Mouse (Mus musculus): ENCODE measurements around the gene Krt14. TPM values are rescaled to one million over a fixed set of nuclear protein-coding genes. Genes with fewer than 3 reads are reported as not detected.

The Krt14 gene
- polyA plus RNA-seq, 1 experiment from 2014 or later: 3.9 TPM

DNA sequence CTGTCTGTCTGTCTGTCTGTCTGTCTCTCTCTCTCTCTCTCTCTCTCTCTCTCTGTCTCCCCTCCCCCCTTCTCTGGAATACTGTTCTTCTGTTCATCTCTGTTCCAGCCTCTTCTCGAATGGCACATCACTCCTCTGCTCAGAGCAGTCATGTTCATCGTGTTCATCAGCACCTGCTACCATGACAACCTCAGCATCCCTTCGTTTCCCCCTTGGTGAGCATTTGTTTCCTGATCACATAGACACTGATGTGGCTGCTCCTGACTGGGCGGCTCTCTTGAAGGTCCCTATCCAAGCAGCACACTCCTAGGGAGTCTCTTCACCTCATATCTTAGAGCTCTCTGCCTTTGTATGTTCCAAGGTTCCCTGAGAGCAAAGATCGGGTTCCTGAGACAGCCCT is 29.0 kb downstream of the Krt14 start:
- no peak overlapping the region for H3K27ac ChIP-seq (ENCODE audit: low read depth, low read length)
- no peak for ATAC-seq (ENCODE audit: low FRiP score)
- H3K4me1 ChIP-seq (replicated peaks; ENCODE audit: control insufficient read depth, insufficient read depth, low read length): no peaks in the 10 kb centered on the region
- H3K9me3 ChIP-seq (ENCODE audit: control insufficient read depth, low read length): no peaks in the 10 kb centered on the region
- 84% methylated on average over 5 of the region's 5 CpGs for WGBS
- H3K36me3 ChIP-seq (ENCODE audit: control insufficient read depth, insufficient read depth, low read length): no peaks in the 10 kb centered on the region
- no peak overlapping the region for H3K4me3 ChIP-seq (ENCODE audit: low read depth, low read length)
- H3K9ac ChIP-seq (ENCODE audit: low read depth, low read length): no peak overlapping the region
- no peaks in the 10 kb centered on the region for H3K27me3 ChIP-seq (ENCODE audit: control insufficient read depth, insufficient read depth, low read length)
- DNase-seq (ENCODE audit: low spot score): no peak
- H3K4me2 ChIP-seq (replicated peaks; ENCODE audit: low read depth, low read length): no peak overlapping the region

DNA sequence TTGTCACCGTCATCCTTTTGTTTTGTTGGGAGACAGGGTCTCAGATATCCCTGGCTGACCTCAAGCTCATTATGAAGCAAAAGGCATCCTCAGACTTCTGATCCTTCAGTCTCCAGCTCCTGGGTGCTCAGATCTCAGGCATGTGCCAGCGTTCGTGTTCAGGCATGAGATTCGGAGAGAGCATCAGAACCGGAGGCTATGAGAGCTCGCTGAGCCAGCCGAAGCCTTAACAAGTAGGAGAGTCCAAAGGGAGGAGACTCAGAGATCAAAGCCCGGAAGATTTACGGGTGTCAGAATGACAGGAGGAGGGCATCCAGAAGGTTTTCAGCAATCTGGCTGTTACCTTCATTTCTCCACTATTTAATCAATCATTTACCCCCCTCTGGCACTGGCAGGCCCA is 30.6 kb downstream of the Krt14 start:
- H3K27me3 ChIP-seq (ENCODE audit: control insufficient read depth, insufficient read depth, low read length): no peaks in the 10 kb centered on the region
- H3K9me3 ChIP-seq (ENCODE audit: control insufficient read depth, low read length): no peaks in the 10 kb centered on the region
- no peak overlapping the region for H3K4me2 ChIP-seq (replicated peaks; ENCODE audit: low read depth, low read length)
- H3K4me1 ChIP-seq (replicated peaks; ENCODE audit: control insufficient read depth, insufficient read depth, low read length): no peaks in the 10 kb centered on the region
- 75% methylated on average over 9 of the region's 9 CpGs for WGBS
- no peak overlapping the region for H3K27ac ChIP-seq (ENCODE audit: low read depth, low read length)
- H3K9ac ChIP-seq (ENCODE audit: low read depth, low read length): no peak overlapping the region
- H3K4me3 ChIP-seq (ENCODE audit: low read depth, low read length): no peak overlapping the region
- no peaks in the 10 kb centered on the region for H3K36me3 ChIP-seq (ENCODE audit: control insufficient read depth, insufficient read depth, low read length)
- no peak for DNase-seq (ENCODE audit: low spot score)
- no peak for ATAC-seq (ENCODE audit: low FRiP score)

DNA sequence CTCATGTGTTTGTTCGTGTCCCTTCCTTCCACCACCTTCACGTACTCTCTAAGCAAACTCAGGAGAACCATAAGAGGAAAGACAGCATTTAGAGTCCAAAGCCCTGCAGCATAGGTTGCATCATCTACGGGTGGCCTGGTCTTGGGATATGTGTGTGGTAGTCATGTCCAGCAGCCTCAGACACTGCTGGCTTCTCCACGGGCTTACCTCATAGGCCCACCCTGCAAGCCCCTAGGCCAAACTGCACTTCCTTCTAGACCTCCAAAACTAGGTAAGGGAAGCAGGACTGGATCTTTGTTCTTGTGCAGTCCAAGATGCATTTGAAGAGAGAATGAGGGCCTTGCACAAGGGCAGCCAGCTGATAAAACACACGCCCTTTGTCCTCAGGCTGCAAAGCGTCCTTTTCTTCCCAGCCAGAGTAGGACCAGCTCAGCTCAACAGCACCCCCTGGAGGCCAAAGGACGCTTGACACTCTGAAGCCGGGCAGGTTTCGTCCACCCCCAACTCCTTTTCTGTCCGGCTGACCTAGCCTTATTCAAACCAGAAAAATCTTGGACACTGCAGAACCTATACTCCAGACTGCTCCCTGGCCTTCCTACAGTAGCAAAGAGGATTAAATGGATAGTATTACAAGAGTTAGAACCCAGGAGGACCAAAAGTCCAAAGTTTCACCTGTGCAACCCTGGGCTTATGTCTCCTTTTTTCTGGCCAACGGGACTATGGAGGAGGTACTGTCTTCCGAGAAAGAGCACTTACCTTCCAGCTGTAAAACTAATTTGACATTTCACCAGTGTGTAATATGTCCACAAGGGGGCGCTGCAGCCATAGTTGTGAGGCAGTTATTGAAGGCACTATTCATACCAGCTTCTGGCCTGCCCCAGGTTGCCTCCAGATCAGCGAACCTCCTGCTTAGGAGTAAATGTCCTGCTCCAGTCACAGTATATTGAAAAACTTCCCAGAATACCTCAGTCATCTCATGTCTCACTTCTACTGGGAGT is 38.3 kb downstream of the Krt14 start:
- Histone ChIP-seq H3K36me3 (ENCODE audit: control insufficient read depth, insufficient read depth, low read length) (no peaks in the 10 kb centered on the region), H3K27ac (ENCODE audit: low read depth, low read length) (no peak overlapping the region), H3K9me3 (ENCODE audit: control insufficient read depth, low read length) (no peaks in the 10 kb centered on the region), H3K9ac (ENCODE audit: low read depth, low read length) (no peak overlapping the region), H3K27me3 (ENCODE audit: control insufficient read depth, insufficient read depth, low read length) (no peaks in the 10 kb centered on the region), H3K4me3 (ENCODE audit: low read depth, low read length) (no peak overlapping the region), H3K4me1 (replicated peaks; ENCODE audit: control insufficient read depth, insufficient read depth, low read length) (no peaks in the 10 kb centered on the region), H3K4me2 (replicated peaks; ENCODE audit: low read depth, low read length) (no peak overlapping the region)
- WGBS: 32% methylated on average over 14 of the region's 14 CpGs
- DNase-seq (ENCODE audit: low spot score) (peak; percentile 92), ATAC-seq (ENCODE audit: low FRiP score) (peak; percentile 38; the same call in 1 of the 2 replicates)

GRCm38 (mm10) chr11:100168071-100168470 is 39.3 kb downstream of the Krt14 start:
- Histone ChIP-seq H3K9ac (ENCODE audit: low read depth, low read length) (no peak overlapping the region), H3K36me3 (ENCODE audit: control insufficient read depth, insufficient read depth, low read length) (no peaks in the 10 kb centered on the region), H3K4me3 (ENCODE audit: low read depth, low read length) (no peak overlapping the region), H3K9me3 (ENCODE audit: control insufficient read depth, low read length) (no peaks in the 10 kb centered on the region), H3K4me2 (replicated peaks; ENCODE audit: low read depth, low read length) (no peak overlapping the region), H3K27me3 (ENCODE audit: control insufficient read depth, insufficient read depth, low read length) (no peaks in the 10 kb centered on the region), H3K4me1 (replicated peaks; ENCODE audit: control insufficient read depth, insufficient read depth, low read length) (no peaks in the 10 kb centered on the region), H3K27ac (ENCODE audit: low read depth, low read length) (no peak overlapping the region)
- 86% methylated on average over 8 of the region's 8 CpGs for WGBS
- no peak for DNase-seq (ENCODE audit: low spot score)
- no peak for ATAC-seq (ENCODE audit: low FRiP score)

DNA sequence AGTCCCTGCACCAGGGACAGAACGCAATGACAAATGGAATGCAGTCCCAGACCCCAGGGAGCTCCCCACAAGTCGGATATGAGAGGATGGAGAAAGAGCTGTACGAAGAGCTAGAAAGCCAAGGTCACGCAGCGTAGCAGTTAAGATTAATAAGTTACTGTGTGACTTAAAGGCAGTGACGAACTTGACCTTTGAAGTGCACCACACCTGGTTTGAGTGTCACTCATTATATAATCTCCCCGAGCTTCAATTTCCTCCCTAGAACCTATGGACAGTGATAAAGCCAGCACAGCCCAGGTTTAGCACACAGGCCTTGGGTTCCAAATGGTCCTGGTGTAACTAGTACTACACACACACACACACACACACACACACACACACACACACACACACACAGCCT is 43.0 kb downstream of the Krt14 start:
- no peak for DNase-seq (ENCODE audit: low spot score)
- no peak overlapping the region for H3K4me3 ChIP-seq (ENCODE audit: low read depth, low read length)
- no peak overlapping the region for H3K27ac ChIP-seq (ENCODE audit: low read depth, low read length)
- H3K9me3 ChIP-seq (ENCODE audit: control insufficient read depth, low read length): no peaks in the 10 kb centered on the region
- no peaks in the 10 kb centered on the region for H3K36me3 ChIP-seq (ENCODE audit: control insufficient read depth, insufficient read depth, low read length)
- H3K9ac ChIP-seq (ENCODE audit: low read depth, low read length): no peak overlapping the region
- no peaks in the 10 kb centered on the region for H3K4me1 ChIP-seq (replicated peaks; ENCODE audit: control insufficient read depth, insufficient read depth, low read length)
- no peak for ATAC-seq (ENCODE audit: low FRiP score)
- H3K4me2 ChIP-seq (replicated peaks; ENCODE audit: low read depth, low read length): no peak overlapping the region
- H3K27me3 ChIP-seq (ENCODE audit: control insufficient read depth, insufficient read depth, low read length): no peaks in the 10 kb centered on the region
- 63% methylated on average over 7 of the region's 7 CpGs for WGBS

DNA sequence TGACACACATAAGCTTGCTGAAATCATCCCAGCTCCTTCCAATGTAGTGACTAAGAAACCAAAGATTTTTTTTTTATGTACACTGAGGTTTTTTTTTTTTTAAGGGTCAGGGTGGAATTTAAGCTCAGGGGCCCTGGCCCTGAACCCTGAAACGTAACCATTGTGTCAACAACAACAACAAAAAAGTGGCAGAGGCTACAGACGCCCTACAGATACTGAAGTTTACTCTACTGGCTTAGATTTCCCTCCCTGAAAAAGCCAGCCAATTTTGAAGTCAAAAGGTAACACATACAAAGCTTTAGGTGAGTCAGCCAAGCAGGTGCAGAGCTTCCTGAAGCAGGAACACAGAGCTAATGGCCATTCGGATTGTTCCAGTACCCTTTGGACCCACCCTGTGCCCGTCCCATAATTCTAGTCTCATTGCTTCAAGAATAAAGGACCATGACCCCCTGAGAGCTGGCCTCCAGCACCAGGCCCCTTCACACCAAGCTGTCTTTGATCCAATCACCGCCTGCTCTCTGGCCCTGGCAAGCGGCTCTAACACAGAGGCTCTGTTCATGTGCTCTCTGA is 49.4 kb downstream of the Krt14 start:
- no peaks in the 10 kb centered on the region for H3K9me3 ChIP-seq (ENCODE audit: control insufficient read depth, low read length)

GRCm38 (mm10) chr11:100157331-100157730 is 50.0 kb downstream of the Krt14 start:
- Histone ChIP-seq H3K9ac (ENCODE audit: low read depth, low read length) (no peak overlapping the region), H3K27ac (ENCODE audit: low read depth, low read length) (no peak overlapping the region), H3K36me3 (ENCODE audit: control insufficient read depth, insufficient read depth, low read length) (no peaks in the 10 kb centered on the region), H3K4me2 (replicated peaks; ENCODE audit: low read depth, low read length) (no peak overlapping the region), H3K4me3 (ENCODE audit: low read depth, low read length) (no peak overlapping the region), H3K4me1 (replicated peaks; ENCODE audit: control insufficient read depth, insufficient read depth, low read length) (no peaks in the 10 kb centered on the region), H3K9me3 (ENCODE audit: control insufficient read depth, low read length) (no peaks in the 10 kb centered on the region), H3K27me3 (ENCODE audit: control insufficient read depth, insufficient read depth, low read length) (no peaks in the 10 kb centered on the region)
- no peak for ATAC-seq (ENCODE audit: low FRiP score)
- 85% methylated on average over 3 of the region's 3 CpGs for WGBS
- no peak for DNase-seq (ENCODE audit: low spot score)

More for the DNA sequence above, 49.4 kb downstream of the Krt14 start:
- no peaks in the 10 kb centered on the region for H3K4me1 ChIP-seq (replicated peaks; ENCODE audit: control insufficient read depth, insufficient read depth, low read length)
- H3K27me3 ChIP-seq (ENCODE audit: control insufficient read depth, insufficient read depth, low read length): no peaks in the 10 kb centered on the region
- 71% methylated on average over 6 of the region's 6 CpGs for WGBS
- no peak overlapping the region for H3K4me2 ChIP-seq (replicated peaks; ENCODE audit: low read depth, low read length)
- H3K9ac ChIP-seq (ENCODE audit: low read depth, low read length): no peak overlapping the region
- no peaks in the 10 kb centered on the region for H3K36me3 ChIP-seq (ENCODE audit: control insufficient read depth, insufficient read depth, low read length)
- H3K27ac ChIP-seq (ENCODE audit: low read depth, low read length): no peak overlapping the region
- DNase-seq (ENCODE audit: low spot score) (no peak), ATAC-seq (ENCODE audit: low FRiP score) (no peak)
- no peak overlapping the region for H3K4me3 ChIP-seq (ENCODE audit: low read depth, low read length)

DNA sequence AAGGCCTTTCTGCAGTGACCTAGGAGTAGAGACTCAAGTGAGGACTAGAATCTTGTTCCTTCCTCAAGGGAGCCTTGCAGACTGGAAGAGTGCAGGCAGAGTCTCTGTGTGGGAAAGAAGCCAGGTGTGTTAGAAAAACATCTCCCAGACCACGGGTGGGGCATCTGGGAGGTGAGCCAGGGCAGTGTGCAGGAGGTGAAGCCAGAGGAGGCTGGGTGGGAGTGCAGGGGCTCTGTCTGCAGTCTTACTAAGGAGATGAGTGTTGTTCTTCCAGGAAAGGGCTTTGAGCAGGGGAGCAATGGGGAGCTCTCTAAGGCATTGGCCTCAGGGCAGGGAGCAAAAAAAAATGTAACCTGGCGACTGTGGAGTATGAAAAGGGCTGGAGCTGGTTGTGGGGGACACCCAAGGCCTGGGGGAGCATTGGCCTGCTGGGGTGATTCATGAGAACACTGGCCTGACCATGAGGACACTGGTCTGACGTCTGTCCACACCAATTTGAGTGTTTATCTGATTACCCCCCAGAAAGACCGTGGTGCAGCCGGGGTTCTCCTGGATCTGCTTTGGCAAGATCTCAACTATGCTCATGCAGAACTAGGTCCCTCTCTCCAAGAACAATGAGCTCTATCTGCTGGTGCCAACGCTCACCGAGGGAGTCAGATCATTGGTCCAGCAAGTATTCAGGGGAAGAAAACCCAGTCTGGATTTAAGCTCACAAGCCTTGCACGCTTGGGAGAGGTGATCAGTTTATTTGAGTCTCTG is 51.7 kb downstream of the Krt14 start:
- Histone ChIP-seq H3K36me3 (ENCODE audit: control insufficient read depth, insufficient read depth, low read length) (no peaks in the 10 kb centered on the region), H3K9me3 (ENCODE audit: control insufficient read depth, low read length) (no peaks in the 10 kb centered on the region), H3K27ac (ENCODE audit: low read depth, low read length) (no peak overlapping the region), H3K4me1 (replicated peaks; ENCODE audit: control insufficient read depth, insufficient read depth, low read length) (no peaks in the 10 kb centered on the region), H3K9ac (ENCODE audit: low read depth, low read length) (no peak overlapping the region), H3K4me3 (ENCODE audit: low read depth, low read length) (no peak overlapping the region), H3K27me3 (ENCODE audit: control insufficient read depth, insufficient read depth, low read length) (no peaks in the 10 kb centered on the region), H3K4me2 (replicated peaks; ENCODE audit: low read depth, low read length) (no peak overlapping the region)
- ATAC-seq (ENCODE audit: low FRiP score) (no peak), DNase-seq (ENCODE audit: low spot score) (no peak)
- 80% methylated on average over 8 of the region's 8 CpGs for WGBS

Measured in hindbrain, embryonic 11.5 days (tissue).